Comparison of ENCODE assay signal across 18 mouse cellular contexts in genomic region chr1:133878825-133879423, GRCm38 (mm10). TPM values are rescaled to one million over a fixed set of nuclear protein-coding genes. Genes with fewer than 3 reads are reported as not detected.
DNase-seq lines count a peak whose midpoint lies in the region; ATAC-seq lines count a peak whose summit lies in the region.
"Had no signal": no experiment of that assay in that cellular context is flagged by ENCODE, and none has a peak within 500 bp of the region (broad histone marks: within the 10 kb centered on the region; RNA-seq: fewer than 3 reads in every experiment).

No protein-coding gene starts in this region.

- H3K4me1 ChIP-seq in neural tube, embryonic 11.5 days (ENCODE audit: control insufficient read depth, insufficient read depth, low read length) = peaks cover 9% of the 10 kb centered on the region; the same call in 1 of the 2 replicates
- H3K4me1 ChIP-seq in neural tube, embryonic 15.5 days = peaks cover 11% of the 10 kb centered on the region

- no peak overlapping the region for H3K4me2 ChIP-seq in neural tube, embryonic 11.5 days (ENCODE audit: low read depth)
- H3K4me2 ChIP-seq in neural tube, embryonic 15.5 days = no peak overlapping the region
- H3K4me2 ChIP-seq: embryonic facial prominence, embryonic 15.5 days; forebrain, embryonic 13.5 days; neural tube, embryonic 12.5 days had no signal

- no peak for ATAC-seq in CD4-positive, CD25-positive, alpha-beta regulatory T cell, adult 4 months
- no peak for ATAC-seq in neural tube, embryonic 11.5 days (ENCODE audit: insufficient read depth, low FRiP score, low TSS enrichment)
- no peak for ATAC-seq in neural tube, embryonic 15.5 days (ENCODE audit: low FRiP score)
- ATAC-seq: forebrain, embryonic 13.5 days had no signal

- no peaks in the 10 kb centered on the region for H3K9me3 ChIP-seq in neural tube, embryonic 11.5 days (ENCODE audit: control insufficient read depth, low read length)
- H3K9me3 ChIP-seq in neural tube, embryonic 15.5 days (replicated peaks) = no peaks in the 10 kb centered on the region
- H3K9me3 ChIP-seq: embryonic facial prominence, embryonic 15.5 days; forebrain, embryonic 13.5 days; neural tube, embryonic 12.5 days had no signal

- peak overlapping the region; percentile 45; the same call in 1 of the 2 replicates for H3K27ac ChIP-seq in neural tube, embryonic 11.5 days (ENCODE audit: low read depth, low read length)
- no peak overlapping the region for H3K27ac ChIP-seq in neural tube, embryonic 15.5 days (replicated peaks)
- H3K27ac ChIP-seq: embryonic facial prominence, embryonic 15.5 days; forebrain, embryonic 13.5 days; gastrocnemius, adult 2 months; liver, embryonic 14.5 days; macrophage; neural tube, embryonic 12.5 days had no signal

- DNase-seq in CD4-positive, CD25-positive, alpha-beta regulatory T cell, adult 2 months (ENCODE audit: low read depth, low spot score) = peak; percentile 31
- DNase-seq in neural tube, embryonic 11.5 days (ENCODE audit: low spot score) = no peak
- peak; percentile 45 for DNase-seq in kidney, postnatal 14 days
- peak; percentile 44 for DNase-seq in thymus, postnatal 4 days
- DNase-seq in left cerebral cortex, adult 9 months (ENCODE audit: low spot score in 2 of 2) = no peak
- DNase-seq in cerebellum, adult 8-10 months = no peak
- DNase-seq: cerebellum, adult 9-11 months; gastrocnemius, adult 2 months; heart, postnatal 10 days; midbrain, embryonic 14.5 days; right cerebral cortex, adult 18-20 months had no signal

- 50% methylated on average over 12 of the region's 12 CpGs for WGBS in neural tube, embryonic 11.5 days
- 40% methylated on average over 12 of the region's 12 CpGs for WGBS in neural tube, embryonic 15.5 days

- H3K9ac ChIP-seq in neural tube, embryonic 11.5 days (ENCODE audit: low read length) = no peak overlapping the region
- no peak overlapping the region for H3K9ac ChIP-seq in neural tube, embryonic 15.5 days (replicated peaks)
- H3K9ac ChIP-seq: embryonic facial prominence, embryonic 15.5 days; forebrain, embryonic 13.5 days; liver, embryonic 14.5 days; neural tube, embryonic 12.5 days had no signal

- H3K27me3 ChIP-seq in neural tube, embryonic 11.5 days (ENCODE audit: control insufficient read depth, insufficient read depth, low read length) = no peaks in the 10 kb centered on the region
- no peaks in the 10 kb centered on the region for H3K27me3 ChIP-seq in neural tube, embryonic 15.5 days (replicated peaks)
- H3K27me3 ChIP-seq: embryonic facial prominence, embryonic 15.5 days; forebrain, embryonic 13.5 days; neural tube, embryonic 12.5 days had no signal

- no peak overlapping the region for H3K4me3 ChIP-seq in neural tube, embryonic 11.5 days (ENCODE audit: low read depth, low read length)
- no peak overlapping the region for H3K4me3 ChIP-seq in neural tube, embryonic 15.5 days (replicated peaks)
- H3K4me3 ChIP-seq: embryonic facial prominence, embryonic 15.5 days; forebrain, embryonic 13.5 days; gastrocnemius, adult 2 months; neural tube, embryonic 12.5 days had no signal

- no peaks in the 10 kb centered on the region for H3K36me3 ChIP-seq in neural tube, embryonic 11.5 days (ENCODE audit: control insufficient read depth, insufficient read depth, low read length)
- no peaks in the 10 kb centered on the region for H3K36me3 ChIP-seq in neural tube, embryonic 15.5 days
- H3K36me3 ChIP-seq: embryonic facial prominence, embryonic 15.5 days; neural tube, embryonic 12.5 days had no signal

RNA-seq across cellular contexts. Expression of gene Optc, which starts 28.9 kb away (rescaled TPM):
- not detected for polyA plus RNA-seq in CD4-positive, CD25-positive, alpha-beta regulatory T cell, adult 4 months (2017; shearing (Covaris generic))
- polyA plus RNA-seq in neural tube, embryonic 11.5 days (2014; fragmentation: Nextera tagmentation; extraction: Ambion mirVana) = 1.5 and 2.5 TPM in 2 replicates
- 2.0 and 2.8 TPM in 2 replicates for polyA plus RNA-seq in neural tube, embryonic 15.5 days (2015; fragmentation: Nextera tagmentation; extraction: Ambion mirVana)
- polyA plus RNA-seq: macrophage had no signal

RNA-seq across cellular contexts. Expression of gene Prelp, which starts 42.3 kb away (rescaled TPM):
- not detected for polyA plus RNA-seq in CD4-positive, CD25-positive, alpha-beta regulatory T cell, adult 4 months (2017; shearing (Covaris generic))
- 2.5 and 3.1 TPM in 2 replicates for polyA plus RNA-seq in neural tube, embryonic 11.5 days (2014; fragmentation: Nextera tagmentation; extraction: Ambion mirVana)
- polyA plus RNA-seq in neural tube, embryonic 15.5 days (2015; fragmentation: Nextera tagmentation; extraction: Ambion mirVana) = 10.6 and 11.4 TPM in 2 replicates

Comparison
In these comparisons a context has a peak if more than half of its experiments do, and no peak if none do; other contexts are left out.
1. DNase-seq: peak in CD4-positive, CD25-positive, alpha-beta regulatory T cell, adult 2 months (single experiment), kidney, postnatal 14 days (single experiment) and thymus, postnatal 4 days (single experiment); none in neural tube, embryonic 11.5 days (single experiment), left cerebral cortex, adult 9 months (0 of 2) and cerebellum, adult 8-10 months (single experiment).